Mouse (Mus musculus) spleen, postnatal 4 days (tissue): ENCODE measurements around the gene Gdap1l1.
"Not testable (repeated sequence)": the region's sequence is repeated elsewhere in the genome, so short reads cannot be mapped to it uniquely, and the experiment has no call there.

Source experiments
- DNase-seq, 2 experiments: peaks; one replicate each; pipeline ENCODE4 v3.0.0; 2022; ENCODE audit warnings: low spot score in 2 of 2

Gene Gdap1l1

DNA sequence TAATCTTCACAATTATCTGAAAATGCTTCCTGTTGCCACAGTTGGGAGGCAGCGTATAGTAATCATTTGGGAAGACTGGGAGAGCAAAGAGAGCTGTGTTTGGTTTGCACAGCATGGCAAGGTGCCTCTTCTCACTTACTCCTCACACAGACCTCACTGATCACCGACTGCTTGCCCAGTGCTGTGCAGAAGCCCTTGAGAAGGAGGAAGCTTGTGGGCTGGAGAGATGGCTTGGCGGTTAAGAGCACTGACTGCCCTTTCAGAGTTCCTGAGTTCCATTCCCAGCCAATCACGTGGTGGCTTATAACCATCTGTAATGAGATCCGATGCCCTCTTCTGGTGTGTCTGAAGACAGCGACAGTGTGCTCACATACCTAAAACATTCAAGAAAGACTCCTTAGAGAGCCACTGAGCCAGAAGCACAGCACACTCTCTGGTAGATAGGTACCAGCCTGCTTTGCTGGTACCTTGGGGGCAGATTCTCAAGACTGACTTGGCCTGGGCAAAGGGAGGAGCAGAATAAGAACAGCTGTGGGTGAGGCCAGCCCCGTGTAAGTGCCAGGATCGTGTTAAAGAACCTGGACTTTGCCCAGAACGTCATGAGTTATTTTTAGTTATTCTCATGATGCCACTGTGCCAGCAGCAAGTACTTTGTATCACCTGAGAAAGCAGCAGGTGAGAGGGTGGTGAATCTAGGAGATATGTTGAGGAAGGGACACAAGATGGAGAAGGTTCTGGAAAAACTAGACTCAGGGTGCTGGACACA lies 15.2 kb upstream of the Gdap1l1 start:
- DNase-seq = no peak

GRCm38 (mm10) chr2:163424597-163424996 lies 13.7 kb upstream of the Gdap1l1 start, which contains the start of gene Oser1:
Oser1 (minus strand) TSS chr2:163424697.
- no peak for DNase-seq

DNA sequence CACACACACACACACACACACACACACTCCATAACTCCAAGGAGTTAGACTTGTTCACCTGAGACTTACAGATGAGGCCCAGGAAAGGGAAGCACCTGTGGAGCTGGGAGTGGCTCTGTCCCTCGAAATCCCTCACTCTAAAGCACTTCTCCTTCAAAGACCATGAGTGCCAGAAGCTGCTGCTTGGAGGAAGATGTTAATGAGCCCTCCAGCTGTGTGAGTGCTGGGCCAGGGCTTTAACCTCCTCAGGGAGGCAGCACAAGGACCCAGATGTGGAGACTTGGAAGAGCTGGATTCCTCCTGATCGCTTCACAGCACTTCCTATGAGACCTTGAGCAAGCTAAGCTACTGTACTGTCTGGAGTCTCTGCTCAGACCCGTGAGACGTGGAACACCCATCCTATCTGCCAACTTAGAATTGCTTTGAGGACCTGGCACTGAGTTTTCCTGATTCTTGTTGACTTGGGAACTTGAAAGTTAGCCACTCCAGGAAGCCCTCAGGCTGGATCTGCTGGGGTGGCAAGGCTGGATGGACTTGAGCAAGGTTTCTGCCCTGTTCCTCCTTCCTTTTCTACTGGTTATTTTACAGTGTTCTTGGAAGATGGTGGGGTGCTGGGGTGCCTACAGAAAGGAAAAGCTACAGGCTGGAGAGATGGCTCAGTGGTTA lies 9.8 kb upstream of the Gdap1l1 start:
- DNase-seq = no peak

- DNase-seq = no peak
These were observed 7.0 kb upstream of the Gdap1l1 start for GRCm38 (mm10) chr2:163431289-163431688.

- DNase-seq = no peak
These were observed 4.3 kb upstream of the Gdap1l1 start for GRCm38 (mm10) chr2:163433971-163434370.

- DNase-seq = no peak
These were observed 476 bp upstream of the Gdap1l1 start for GRCm38 (mm10) chr2:163437800-163438199.

- DNase-seq = no peak
These were observed 559 bp downstream of the Gdap1l1 start for GRCm38 (mm10) chr2:163438619-163439451.

DNA sequence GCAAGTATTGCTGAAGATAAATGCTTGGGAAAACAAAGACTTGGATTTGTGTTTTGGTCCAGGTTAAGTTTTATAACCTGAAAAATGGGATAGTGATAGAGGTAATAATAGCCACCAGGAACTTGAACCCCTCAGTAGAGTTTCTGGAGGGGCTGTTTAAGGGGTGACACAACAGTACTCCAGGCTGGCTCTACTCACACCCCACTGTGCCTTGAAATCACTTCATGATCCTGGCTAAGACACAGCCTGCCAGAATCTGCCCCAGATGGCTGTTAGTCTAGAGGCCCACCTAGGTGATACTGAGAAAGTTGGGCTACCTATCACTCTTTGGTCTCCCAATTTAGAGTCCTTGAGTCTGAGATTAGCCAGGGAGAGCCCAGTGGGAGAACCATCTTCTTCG lies 1.2 kb downstream of the Gdap1l1 start:
- no peak for DNase-seq

DNA sequence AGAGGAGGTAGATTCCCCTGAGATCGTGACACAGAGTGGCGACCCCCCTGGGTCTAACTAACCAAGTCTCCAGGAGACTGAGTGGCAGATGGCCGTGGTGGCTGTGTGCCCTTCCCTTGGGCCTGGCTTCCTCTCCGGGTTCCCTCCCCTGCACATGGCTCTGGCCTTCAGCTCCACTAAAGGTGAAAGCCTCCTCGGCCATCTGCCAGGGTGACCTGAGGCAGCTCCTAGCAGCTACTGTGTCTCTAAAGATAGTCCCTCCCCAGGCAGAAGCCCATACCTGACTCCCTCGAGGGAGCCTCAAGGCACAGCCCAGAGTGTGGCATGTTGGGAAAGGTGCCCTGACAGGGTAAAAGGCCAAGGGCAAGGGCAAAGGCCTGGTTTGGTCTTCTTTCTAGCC lies 5.3 kb downstream of the Gdap1l1 start:
- DNase-seq = no peak

DNA sequence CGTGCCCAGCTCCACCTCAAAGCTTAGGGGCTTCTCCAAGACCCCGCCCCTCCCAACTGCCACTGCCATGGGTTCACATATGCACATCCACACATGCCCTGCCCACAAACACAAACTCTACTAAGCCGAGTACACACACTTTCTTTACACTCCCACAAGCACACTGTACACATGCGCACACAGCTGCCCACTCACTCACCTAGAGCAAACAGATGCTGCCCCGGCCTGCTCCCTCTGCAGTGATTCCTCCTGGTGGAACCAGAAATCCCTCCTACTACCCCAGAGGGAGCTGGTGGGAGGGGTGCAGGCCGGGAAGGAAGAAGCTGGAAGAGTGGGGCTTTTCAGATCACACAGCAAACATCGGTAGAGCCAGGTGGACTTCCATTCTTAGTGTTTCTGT lies 5.7 kb downstream of the Gdap1l1 start:
- DNase-seq = no peak

DNA sequence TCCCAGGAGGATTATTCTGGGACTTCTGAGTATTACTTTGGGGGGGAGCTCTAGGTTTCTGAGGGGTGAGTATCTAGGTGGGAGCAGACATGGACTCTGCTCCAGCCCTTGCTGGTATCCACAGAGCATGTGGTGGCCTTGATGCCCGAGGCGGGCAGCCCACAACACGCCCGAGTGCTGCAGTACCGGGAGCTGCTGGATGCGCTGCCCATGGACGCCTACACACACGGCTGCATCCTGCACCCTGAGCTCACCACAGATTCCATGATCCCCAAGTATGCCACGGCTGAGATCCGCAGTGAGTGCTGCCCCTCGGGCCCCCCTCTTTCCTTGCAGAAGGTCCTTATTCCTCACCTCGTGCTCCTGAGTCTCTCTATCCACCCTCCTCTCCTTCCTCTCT lies 9.1 kb downstream of the Gdap1l1 start:
- DNase-seq = no peak

GRCm38 (mm10) chr2:163449276-163449675 lies 11.0 kb downstream of the Gdap1l1 start:
- DNase-seq = no peak

- no peak for DNase-seq
These were observed 12.5 kb downstream of the Gdap1l1 start for GRCm38 (mm10) chr2:163450668-163451295.

GRCm38 (mm10) chr2:163452738-163453137 lies 14.5 kb downstream of the Gdap1l1 start:
- no peak for DNase-seq

GRCm38 (mm10) chr2:163453378-163453777 lies 15.1 kb downstream of the Gdap1l1 start:
- DNase-seq = no peak

DNA sequence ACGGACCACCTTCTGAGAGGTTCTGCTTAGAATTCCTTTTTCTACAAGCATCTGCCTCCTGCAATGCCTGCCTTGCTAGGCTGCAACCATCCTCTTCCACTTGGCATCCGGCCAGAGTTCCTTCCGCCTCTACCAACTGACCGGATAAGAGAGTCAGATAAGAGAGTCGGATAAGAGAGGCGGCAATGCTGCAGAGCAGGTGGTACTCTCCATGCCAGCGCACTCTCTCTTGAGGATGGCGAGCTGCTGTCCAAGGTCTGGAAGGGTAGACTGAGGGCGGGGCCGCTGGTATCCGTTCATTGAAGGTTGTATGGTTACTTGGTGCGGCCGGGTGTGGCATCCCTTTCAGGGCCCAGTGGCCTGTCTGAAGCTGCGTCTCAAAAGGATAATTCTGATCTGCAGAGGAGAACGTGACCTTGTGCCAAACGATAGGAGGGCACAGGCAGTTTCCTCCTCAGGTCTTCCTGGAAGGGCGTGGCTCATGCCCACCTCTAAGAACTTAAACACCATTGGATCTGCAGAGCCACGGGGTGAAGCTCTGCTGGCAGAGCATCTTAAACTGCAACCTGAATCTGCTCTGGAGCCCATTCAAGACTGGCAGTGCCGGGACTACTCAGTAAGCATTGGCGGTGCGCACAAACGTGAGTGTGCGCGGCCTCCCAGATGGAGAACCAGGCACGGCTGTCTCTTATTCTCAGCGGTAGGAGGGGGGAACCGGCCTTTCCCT lies 20.4 kb downstream of the Gdap1l1 start:
- DNase-seq = no peak

DNA sequence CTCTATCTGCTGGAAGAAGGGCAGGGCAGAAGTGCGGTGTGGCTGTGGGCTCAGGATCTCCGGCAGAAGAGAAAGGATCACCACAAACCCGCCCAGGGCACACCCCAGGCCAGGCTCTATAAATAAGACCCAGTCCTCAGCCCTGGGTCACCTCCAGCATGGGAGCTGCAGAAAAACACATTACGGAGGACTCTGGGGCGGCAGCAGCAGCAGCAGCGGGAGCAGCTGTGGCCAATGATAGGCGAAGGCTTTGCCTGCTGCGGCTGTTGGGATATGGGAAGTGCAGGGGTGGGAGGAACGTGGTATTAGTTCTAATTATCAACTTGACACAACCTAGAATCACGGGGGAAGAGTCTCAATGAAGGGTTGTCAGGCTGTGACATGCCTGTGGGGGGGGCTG lies 21.1 kb downstream of the Gdap1l1 start:
- no peak for DNase-seq

DNA sequence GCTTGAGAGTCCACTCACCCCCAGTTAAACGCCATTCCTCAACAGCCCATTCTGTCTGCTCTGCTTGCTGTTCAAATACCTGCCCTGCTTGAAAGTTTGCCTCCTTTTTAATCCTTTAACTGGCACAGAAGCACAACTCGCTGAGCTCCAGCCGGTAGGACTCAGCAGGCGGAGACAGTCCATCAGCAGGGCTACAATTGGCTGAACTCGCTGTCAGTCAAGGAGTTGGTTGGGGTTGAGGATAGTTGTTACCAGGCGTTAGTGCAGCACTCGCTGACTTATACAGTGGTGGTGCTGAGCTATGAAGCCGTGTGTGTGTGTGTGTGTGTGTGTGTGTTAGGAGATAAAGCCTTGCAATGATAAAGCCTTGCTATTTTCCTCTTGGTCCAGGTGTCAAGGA lies 22.3 kb downstream of the Gdap1l1 start:
- no peak for DNase-seq

GRCm38 (mm10) chr2:163461307-163461706 lies 23.0 kb downstream of the Gdap1l1 start:
- not testable (repeated sequence) for DNase-seq

- no peak for DNase-seq
These were observed 24.1 kb downstream of the Gdap1l1 start for GRCm38 (mm10) chr2:163462386-163462785.

GRCm38 (mm10) chr2:163462801-163463200 lies 24.5 kb downstream of the Gdap1l1 start:
- DNase-seq = no peak
